Mouse (Mus musculus) neural tube, embryonic 11.5 days (tissue): Measurements from ENCODE around the gene Rcl1. TPM values are rescaled to one million over a fixed set of nuclear protein-coding genes. Genes with fewer than 3 reads are reported as not detected.

Source experiments
- ATAC-seq: fragments of 200-750 bp; cut with Nextera tagmentation; 2 replicates; pipeline ENCODE4 v1.8.0; 2017; ENCODE audit warnings: moderate number of reproducible peaks, mild to moderate bottlenecking, moderate TSS enrichment, moderate library complexity; ENCODE audit not compliant: insufficient read depth, low FRiP score, low TSS enrichment
- DNase-seq: peaks from one replicate; pipeline ENCODE4 v3.0.0-alpha.2; 2015; ENCODE audit warnings: low spot score
- H3K27ac ChIP-seq: fragments of 300-500 bp; sonication (generic); 2 replicates; pipeline ENCODE4 v1.5.1; 2014; ENCODE audit warnings: low read depth, mild to moderate bottlenecking, low read length
- H3K27me3 ChIP-seq: fragments of 300-500 bp; sonication (generic); 2 replicates; pipeline ENCODE4 v1.6.1; 2014; ENCODE audit warnings: mild to moderate bottlenecking, low read length, mixed read lengths; ENCODE audit not compliant: control insufficient read depth, insufficient read depth
- H3K36me3 ChIP-seq: fragments of 300-500 bp; sonication (generic); 2 replicates; pipeline ENCODE4 v1.6.1; 2014; ENCODE audit warnings: mild to moderate bottlenecking, low read length, moderate library complexity, mixed read lengths; ENCODE audit not compliant: control insufficient read depth, insufficient read depth
- H3K4me1 ChIP-seq: fragments of 300-500 bp; sonication (generic); 2 replicates; pipeline ENCODE4 v1.6.1; 2014; ENCODE audit warnings: low read length, mixed read lengths; ENCODE audit not compliant: control insufficient read depth, insufficient read depth
- H3K4me2 ChIP-seq: fragments of 300-500 bp; sonication (generic); 2 replicates; pipeline ENCODE4 v1.6.1; 2014; ENCODE audit warnings: low read depth, mild to moderate bottlenecking, moderate library complexity
- H3K4me3 ChIP-seq: fragments of 300-500 bp; sonication (generic); 2 replicates; pipeline ENCODE4 v1.5.1; 2014; ENCODE audit warnings: low read depth, low read length
- H3K9ac ChIP-seq: fragments of 300-500 bp; sonication (generic); 2 replicates; pipeline ENCODE4 v1.6.1; 2014; ENCODE audit warnings: mild to moderate bottlenecking, low read length
- H3K9me3 ChIP-seq: fragments of 300-500 bp; sonication (generic); 2 replicates; pipeline ENCODE4 v1.6.1; 2016; ENCODE audit warnings: low read length; ENCODE audit not compliant: control insufficient read depth
- WGBS: fragments of 180-500 bp; shearing (Covaris S2); extraction: QIAGEN DNeasy Blood & Tissue Kit; methylation state at CpG from one replicate; pipeline ENCODE4 v1.1.7; 2014; 5-methylcytosine and 5-hydroxymethylcytosine counted together
- polyA plus RNA-seq: library from polyadenylated mRNA; unstranded; fragments of >200 nt; fragmentation: Nextera tagmentation; extraction: Ambion mirVana; gene quantifications from 2 replicates; pipeline ENCODE4 v1.2.1, GENCODE M21; 2014

Rcl1 gene
- polyA plus RNA-seq: 55.0 and 58.8 TPM in 2 replicates

DNA sequence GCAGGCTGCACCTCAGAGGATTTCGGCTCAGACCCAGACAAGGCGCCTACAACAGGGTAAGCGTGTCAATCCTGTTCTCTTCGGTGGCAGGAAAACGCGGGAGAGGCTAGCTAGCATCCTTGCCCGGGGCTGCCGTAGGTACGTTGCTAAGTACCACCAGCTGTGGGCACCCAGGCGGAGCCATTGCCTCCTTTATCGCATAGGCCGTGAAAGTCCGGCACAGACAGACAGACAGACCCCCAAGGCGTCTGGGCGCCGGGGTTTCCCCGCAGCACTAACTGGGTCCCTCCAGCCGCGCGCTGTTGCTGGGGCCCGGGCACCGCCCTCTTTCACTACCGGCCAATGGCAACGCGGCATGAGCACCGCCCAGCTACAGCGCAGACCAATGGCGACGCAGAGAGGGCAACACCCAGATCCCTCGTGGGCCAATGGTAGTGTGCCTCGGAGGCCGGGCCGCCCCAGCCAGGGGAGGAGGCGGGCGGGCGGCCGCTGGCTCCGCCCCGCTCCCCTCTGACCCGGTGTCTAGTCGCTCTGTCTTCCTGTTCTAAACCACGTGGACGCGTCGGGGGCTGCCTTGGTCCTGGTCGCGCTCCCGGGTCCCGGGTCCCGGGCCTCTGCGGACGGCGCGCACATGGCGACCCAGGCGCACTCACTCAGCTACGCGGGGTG lies at the start of gene Rcl1:
Gene Rcl1 (plus strand): TSS at position 502 of the 669 bp plus-strand sequence.
- peak; percentile 100 for ATAC-seq
- no peaks in the 10 kb centered on the region for H3K36me3 ChIP-seq
- WGBS: 0% methylated on average over 58 of the region's 58 CpGs

GRCm38 (mm10) chr19:29052786-29053185 lies 48.4 kb upstream of the Rcl1 start:
- H3K9me3 ChIP-seq: no peaks in the 10 kb centered on the region
- 92% methylated on average over 12 of the region's 12 CpGs for WGBS
- H3K4me3 ChIP-seq: no peak overlapping the region
- H3K27me3 ChIP-seq: no peaks in the 10 kb centered on the region
- H3K9ac ChIP-seq: no peak overlapping the region
- no peaks in the 10 kb centered on the region for H3K36me3 ChIP-seq
- no peak for DNase-seq
- no peaks in the 10 kb centered on the region; the same call in 1 of the 2 replicates for H3K4me1 ChIP-seq
- no peak for ATAC-seq
- H3K4me2 ChIP-seq: no peak overlapping the region
- H3K27ac ChIP-seq: no peak overlapping the region

More for the DNA sequence above, at the start of gene Rcl1:
- Histone ChIP-seq H3K27ac (peak within 1 kb of the TSS; percentile 60), H3K27me3 (no peaks in the 10 kb centered on the region), H3K9ac (peak within 1 kb of the TSS; percentile 75), H3K9me3 (no peaks in the 10 kb centered on the region), H3K4me2 (peak within 1 kb of the TSS; percentile 70), H3K4me1 (no peaks in the 10 kb centered on the region), H3K4me3 (peak within 1 kb of the TSS; percentile 79)
- peak; percentile 98 for DNase-seq

- ATAC-seq (no peak), DNase-seq (no peak)
- Histone ChIP-seq H3K4me3 (no peak overlapping the region), H3K9me3 (no peaks in the 10 kb centered on the region), H3K9ac (no peak overlapping the region), H3K27ac (no peak overlapping the region), H3K4me2 (no peak overlapping the region), H3K36me3 (no peaks in the 10 kb centered on the region), H3K27me3 (no peaks in the 10 kb centered on the region), H3K4me1 (no peaks in the 10 kb centered on the region)
- WGBS: 88% methylated on average over 6 of the region's 6 CpGs
These were observed 46.6 kb upstream of the Rcl1 start for GRCm38 (mm10) chr19:29054594-29054993.

- H3K4me3 ChIP-seq: no peak overlapping the region
- 90% methylated on average over 4 of the region's 4 CpGs for WGBS
- no peak overlapping the region for H3K27ac ChIP-seq
- H3K9me3 ChIP-seq: no peaks in the 10 kb centered on the region
- no peak overlapping the region for H3K4me2 ChIP-seq
- no peak for ATAC-seq
- no peaks in the 10 kb centered on the region for H3K27me3 ChIP-seq
- DNase-seq: no peak
- H3K4me1 ChIP-seq: no peaks in the 10 kb centered on the region
- no peak overlapping the region for H3K9ac ChIP-seq
- H3K36me3 ChIP-seq: no peaks in the 10 kb centered on the region
These were observed 45.7 kb upstream of the Rcl1 start for GRCm38 (mm10) chr19:29055469-29055868.

DNA sequence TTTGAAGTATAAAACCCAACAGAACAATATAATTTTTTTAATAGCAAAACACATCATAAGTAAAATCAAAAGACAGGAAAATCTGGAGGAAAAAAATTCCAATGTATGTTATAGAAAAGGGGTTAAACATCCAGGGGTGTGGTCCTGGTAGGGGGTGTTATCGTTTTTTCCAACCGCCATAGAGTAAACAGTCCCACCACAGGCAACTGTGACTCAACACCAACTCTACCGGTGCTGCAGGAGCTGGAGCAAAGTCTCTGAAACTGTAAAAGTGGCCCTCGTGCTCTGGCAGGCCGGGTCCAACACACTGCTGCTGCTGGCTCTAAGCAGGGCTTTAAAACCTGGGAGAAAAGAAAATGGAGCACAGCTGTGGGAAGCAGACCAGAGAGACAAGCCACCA lies 42.4 kb upstream of the Rcl1 start:
- no peaks in the 10 kb centered on the region for H3K4me1 ChIP-seq
- H3K27ac ChIP-seq: no peak overlapping the region
- ATAC-seq (no peak), DNase-seq (no peak)
- no peaks in the 10 kb centered on the region for H3K27me3 ChIP-seq
- no peak overlapping the region for H3K4me3 ChIP-seq
- H3K4me2 ChIP-seq: no peak overlapping the region
- WGBS: 91% methylated on average over 5 of the region's 5 CpGs
- H3K9ac ChIP-seq: no peak overlapping the region
- no peaks in the 10 kb centered on the region for H3K9me3 ChIP-seq
- H3K36me3 ChIP-seq: no peaks in the 10 kb centered on the region

GRCm38 (mm10) chr19:29059688-29060087 lies 41.5 kb upstream of the Rcl1 start:
- 85% methylated on average over 2 of the region's 2 CpGs for WGBS
- no peaks in the 10 kb centered on the region for H3K27me3 ChIP-seq
- ATAC-seq: no peak
- no peak overlapping the region for H3K9ac ChIP-seq
- no peak overlapping the region for H3K27ac ChIP-seq
- H3K4me1 ChIP-seq: no peaks in the 10 kb centered on the region
- DNase-seq: no peak
- H3K9me3 ChIP-seq: no peaks in the 10 kb centered on the region
- no peak overlapping the region for H3K4me3 ChIP-seq
- no peak overlapping the region for H3K4me2 ChIP-seq
- H3K36me3 ChIP-seq: no peaks in the 10 kb centered on the region

DNA sequence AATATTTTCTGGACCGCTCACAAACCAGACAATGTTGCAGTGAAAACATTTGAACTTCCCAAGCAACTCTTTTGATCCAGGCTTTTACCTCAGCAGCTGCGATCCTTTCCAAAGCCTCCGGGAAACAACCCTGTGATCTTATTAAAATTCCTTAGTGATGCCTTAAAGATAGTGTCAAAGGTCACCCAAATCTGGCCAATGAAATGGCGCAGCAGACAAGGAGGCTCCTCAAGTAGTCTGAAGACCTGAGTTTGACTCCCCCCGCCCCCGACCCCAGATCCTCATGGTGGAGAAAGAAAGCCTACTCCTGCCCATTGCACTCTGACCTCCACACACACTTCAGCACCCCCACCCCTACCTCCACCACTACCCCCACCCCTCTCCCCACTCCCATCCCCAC lies 40.9 kb upstream of the Rcl1 start:
- Histone ChIP-seq H3K4me2 (no peak overlapping the region), H3K9me3 (no peaks in the 10 kb centered on the region), H3K4me1 (no peaks in the 10 kb centered on the region), H3K36me3 (no peaks in the 10 kb centered on the region), H3K27ac (no peak overlapping the region), H3K27me3 (no peaks in the 10 kb centered on the region), H3K4me3 (no peak overlapping the region), H3K9ac (no peak overlapping the region)
- WGBS: 47% methylated on average over 6 of the region's 6 CpGs
- DNase-seq: no peak
- no peak for ATAC-seq

- WGBS: 84% methylated on average over 5 of the region's 5 CpGs
- ATAC-seq (no peak), DNase-seq (no peak)
- H3K9ac ChIP-seq: no peak overlapping the region
- no peaks in the 10 kb centered on the region for H3K27me3 ChIP-seq
- no peaks in the 10 kb centered on the region for H3K9me3 ChIP-seq
- H3K4me3 ChIP-seq: no peak overlapping the region
- no peak overlapping the region for H3K27ac ChIP-seq
- no peak overlapping the region for H3K4me2 ChIP-seq
- H3K4me1 ChIP-seq: peaks cover 4% of the 10 kb centered on the region; the same call in 1 of the 2 replicates
- no peaks in the 10 kb centered on the region for H3K36me3 ChIP-seq
These were observed 38.2 kb upstream of the Rcl1 start for GRCm38 (mm10) chr19:29063009-29063408.
